Mouse (Mus musculus): ENCODE measurements at regions not wholly inside any gene's neighbourhood (a gene's known extent, or its start where the extent isn't known, plus 50 kb on each side); places are given as distances from the start of the nearest gene placed in this dataset.

DNA sequence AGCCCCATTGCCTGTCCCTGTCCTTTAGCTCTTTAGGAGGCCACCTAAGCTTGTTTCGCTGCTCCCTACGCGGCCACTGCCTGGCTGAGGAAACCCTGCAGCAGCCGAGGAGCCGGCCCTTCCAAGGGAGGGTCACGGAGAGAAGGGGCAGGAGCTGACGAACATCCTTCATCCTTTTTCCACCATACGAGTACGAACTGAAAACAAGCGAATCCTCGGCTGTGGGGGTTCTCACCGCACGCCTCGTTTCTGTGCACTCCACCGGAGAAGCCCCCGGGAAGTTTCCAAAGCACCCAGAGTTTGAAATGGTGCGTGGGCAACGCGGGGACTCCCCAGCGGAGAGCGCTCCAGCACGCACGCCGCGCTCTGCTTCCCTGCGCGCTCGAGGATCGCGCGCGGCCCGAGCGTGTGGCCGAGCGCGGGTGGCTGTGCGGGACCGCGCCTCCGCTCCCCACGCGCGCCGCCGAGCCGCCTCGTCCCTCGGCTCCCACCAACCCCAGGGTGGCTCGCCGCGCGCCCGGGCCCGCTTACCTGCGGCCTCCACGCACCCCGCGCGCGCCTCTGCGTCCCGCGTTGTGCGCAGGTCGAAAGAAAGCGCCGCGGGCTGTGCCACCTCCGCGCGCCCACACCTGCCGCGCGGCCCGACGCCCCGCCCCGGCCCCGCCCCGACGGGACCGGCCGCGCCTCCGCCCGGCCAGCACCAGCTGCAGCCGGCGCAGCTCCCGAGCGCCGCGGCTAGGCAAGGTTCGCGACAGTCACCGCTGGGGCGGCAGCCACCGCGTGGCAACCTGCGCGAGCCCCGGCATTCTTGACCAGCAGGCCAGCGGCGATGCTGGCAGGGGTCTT lies 58.1 kb upstream of the Ifne start:
- Histone ChIP-seq H3K36me3 (no peaks in the 10 kb centered on the region), H3K4me1 (peaks cover 11% of the 10 kb centered on the region; the same call in 1 of the 2 replicates), H3K9me3 (replicated peaks) (no peaks in the 10 kb centered on the region), H3K4me2 (peak overlapping the region; percentile 80), H3K9ac (replicated peaks) (peak overlapping the region; percentile 73), H3K4me3 (replicated peaks) (peak overlapping the region; percentile 64), H3K27me3 (replicated peaks) (peaks cover 18% of the 10 kb centered on the region), H3K27ac (replicated peaks) (peak overlapping the region; percentile 87)
- WGBS = 1% methylated on average over 75 of the region's 104 CpGs
- peak; percentile 96 for ATAC-seq (ENCODE audit: low FRiP score)

DNA sequence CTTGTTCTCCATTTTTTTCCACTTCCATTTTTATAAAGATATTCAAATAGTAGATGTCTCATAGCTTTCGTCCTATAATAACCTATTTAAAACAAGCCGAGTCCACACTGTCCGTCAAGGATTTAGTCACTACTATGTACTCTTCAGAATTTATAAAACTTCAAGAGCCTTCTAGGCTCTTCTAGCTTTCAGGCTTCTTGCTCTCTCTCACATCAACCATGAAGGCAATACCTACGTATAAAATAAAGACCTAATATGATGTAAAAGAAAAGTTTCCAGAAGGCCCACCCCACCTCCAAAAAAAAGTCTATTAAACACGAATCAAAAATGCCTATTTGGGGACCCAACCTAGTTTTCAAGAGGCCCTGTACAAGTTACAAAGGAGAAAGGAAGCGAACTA lies 57.0 kb upstream of the Ifne start:
- Histone ChIP-seq H3K9ac (replicated peaks) (no peak overlapping the region), H3K27ac (replicated peaks) (no peak overlapping the region), H3K27me3 (replicated peaks) (peaks cover 15% of the 10 kb centered on the region), H3K36me3 (no peaks in the 10 kb centered on the region), H3K4me3 (replicated peaks) (no peak overlapping the region), H3K4me1 (peaks cover 11% of the 10 kb centered on the region; the same call in 1 of the 2 replicates), H3K4me2 (no peak overlapping the region), H3K9me3 (replicated peaks) (no peaks in the 10 kb centered on the region)
- ATAC-seq (ENCODE audit: low FRiP score) = no peak
- WGBS = 73% methylated on average over 6 of the region's 6 CpGs

DNA sequence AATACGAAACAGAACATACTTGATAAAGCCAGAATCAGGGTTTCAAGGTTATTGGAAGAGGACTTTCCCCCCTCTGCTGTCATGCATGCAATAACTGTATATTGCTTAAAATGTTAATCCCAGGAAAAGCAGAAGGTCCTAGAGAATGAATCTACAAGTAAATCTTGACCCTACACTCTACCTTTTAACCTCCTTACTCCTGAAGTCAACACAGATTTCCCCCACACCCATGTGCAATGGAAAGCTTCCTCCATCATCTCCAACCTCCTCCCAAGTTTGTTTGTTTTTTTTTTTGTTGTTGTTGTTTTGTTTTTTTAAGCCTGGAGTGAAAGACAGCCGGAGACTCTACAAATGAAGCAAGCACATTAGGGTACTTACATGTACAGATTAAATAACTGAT lies 55.9 kb upstream of the Ifne start:
- no peaks in the 10 kb centered on the region for H3K9me3 ChIP-seq (replicated peaks)
- ATAC-seq (ENCODE audit: low FRiP score) = no peak
- no peak overlapping the region for H3K9ac ChIP-seq (replicated peaks)
- H3K36me3 ChIP-seq = no peaks in the 10 kb centered on the region
- H3K27me3 ChIP-seq (replicated peaks) = peaks cover 15% of the 10 kb centered on the region
- H3K4me1 ChIP-seq = peaks cover 11% of the 10 kb centered on the region; the same call in 1 of the 2 replicates
- no peak overlapping the region for H3K4me2 ChIP-seq
- no peak overlapping the region for H3K4me3 ChIP-seq (replicated peaks)
- no peak overlapping the region for H3K27ac ChIP-seq (replicated peaks)
- 91% methylated on average over 2 of the region's 2 CpGs for WGBS

DNA sequence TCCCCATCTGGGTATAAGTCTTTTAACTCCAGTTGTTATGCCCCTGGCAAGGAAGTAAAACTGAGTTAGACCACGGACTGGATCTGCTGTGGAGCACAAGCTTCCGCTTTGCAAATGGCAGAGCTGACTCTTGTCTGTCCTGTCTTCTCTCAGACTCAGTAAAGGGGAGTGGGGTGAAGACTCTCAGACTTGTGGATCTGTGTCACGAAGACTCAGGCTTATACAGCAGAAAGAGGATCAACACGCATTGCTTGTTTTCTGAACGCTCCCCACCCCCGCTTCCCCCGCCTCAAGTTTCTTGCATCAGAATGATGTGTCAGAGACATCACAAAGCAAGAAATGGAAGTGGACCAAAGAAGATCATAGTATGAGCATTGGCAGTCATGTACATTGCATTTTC lies 55.3 kb upstream of the Ifne start:
- no peak overlapping the region for H3K4me2 ChIP-seq
- no peak overlapping the region for H3K9ac ChIP-seq (replicated peaks)
- H3K4me1 ChIP-seq = peaks cover 11% of the 10 kb centered on the region; the same call in 1 of the 2 replicates
- no peaks in the 10 kb centered on the region for H3K9me3 ChIP-seq (replicated peaks)
- peaks cover 15% of the 10 kb centered on the region for H3K27me3 ChIP-seq (replicated peaks)
- no peak overlapping the region for H3K4me3 ChIP-seq (replicated peaks)
- H3K36me3 ChIP-seq = no peaks in the 10 kb centered on the region
- H3K27ac ChIP-seq (replicated peaks) = no peak overlapping the region
- ATAC-seq (ENCODE audit: low FRiP score) = no peak
- 76% methylated on average over 7 of the region's 7 CpGs for WGBS

DNA sequence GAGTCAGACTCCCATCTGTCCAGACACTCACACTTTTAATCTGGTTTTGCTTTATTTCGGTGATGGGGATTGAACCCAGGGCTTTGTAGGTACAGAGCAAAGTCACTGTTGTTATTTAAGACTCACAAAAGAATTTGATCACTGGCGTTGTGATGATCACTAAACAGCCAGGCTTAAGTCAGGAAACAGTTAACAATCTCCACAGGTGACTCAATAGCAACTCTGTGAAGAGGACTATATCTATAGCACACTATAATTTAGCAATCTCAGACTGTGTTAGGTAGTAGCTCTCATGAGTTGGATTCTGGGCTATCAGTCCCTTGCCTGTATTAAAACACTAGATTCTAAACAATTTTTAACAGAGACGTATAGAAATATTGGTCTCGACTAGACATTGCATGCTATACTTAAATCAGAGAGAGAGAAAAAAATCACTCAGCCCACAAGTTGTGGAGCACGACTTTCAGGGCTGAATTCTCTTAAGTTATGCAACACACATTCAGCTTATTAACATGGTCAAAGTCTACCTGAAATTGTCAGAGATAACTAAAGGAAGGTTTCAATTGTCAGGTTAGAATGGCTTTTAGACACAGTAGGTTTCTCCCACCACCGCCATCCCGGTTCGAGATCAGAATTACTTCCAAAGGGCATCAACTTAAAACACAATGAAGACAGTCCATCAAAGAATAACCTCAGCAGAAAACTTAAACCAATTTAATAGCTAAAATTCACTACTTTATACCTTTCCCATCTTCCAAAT lies 54.4 kb upstream of the Ifne start:
- WGBS = 84% methylated on average over 8 of the region's 8 CpGs
- peaks cover 11% of the 10 kb centered on the region; the same call in 1 of the 2 replicates for H3K4me1 ChIP-seq
- H3K4me3 ChIP-seq (replicated peaks) = no peak overlapping the region
- H3K27ac ChIP-seq (replicated peaks) = no peak overlapping the region
- peaks cover 15% of the 10 kb centered on the region for H3K27me3 ChIP-seq (replicated peaks)
- no peaks in the 10 kb centered on the region for H3K9me3 ChIP-seq (replicated peaks)
- H3K9ac ChIP-seq (replicated peaks) = no peak overlapping the region
- no peak overlapping the region for H3K4me2 ChIP-seq
- no peak for ATAC-seq (ENCODE audit: low FRiP score)
- H3K36me3 ChIP-seq = no peaks in the 10 kb centered on the region

DNA sequence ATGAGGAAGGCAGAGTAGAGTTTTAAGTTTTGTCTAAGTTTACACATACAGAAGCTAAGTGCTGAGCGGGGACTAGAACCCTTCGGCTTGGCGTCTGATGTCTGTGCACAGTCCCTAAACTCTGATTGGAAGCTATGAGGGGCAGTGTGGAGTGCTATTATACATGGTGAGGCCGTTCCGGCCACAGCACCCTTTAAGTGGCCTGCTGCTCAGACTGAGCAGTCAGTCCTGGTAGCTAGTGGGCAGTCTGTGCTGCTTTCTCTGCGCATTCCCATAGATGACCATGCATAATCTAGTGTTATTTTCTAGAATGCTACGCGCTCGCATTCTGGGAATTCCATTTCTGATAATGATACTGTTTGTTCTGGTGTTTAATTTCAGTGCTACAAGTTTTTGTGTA lies 51.2 kb upstream of the Ifne start:
- Histone ChIP-seq H3K36me3 (no peaks in the 10 kb centered on the region), H3K4me3 (replicated peaks) (no peak overlapping the region), H3K4me2 (no peak overlapping the region), H3K4me1 (no peaks in the 10 kb centered on the region), H3K9ac (replicated peaks) (no peak overlapping the region), H3K9me3 (replicated peaks) (no peaks in the 10 kb centered on the region), H3K27ac (replicated peaks) (no peak overlapping the region), H3K27me3 (replicated peaks) (peaks cover 10% of the 10 kb centered on the region)
- WGBS = 91% methylated on average over 9 of the region's 9 CpGs
- no peak for ATAC-seq (ENCODE audit: low FRiP score)
